Mouse (Mus musculus) lung, embryonic 14.5 days (tissue): ENCODE data around the gene Fbxo11. TPM values are rescaled to one million over a fixed set of nuclear protein-coding genes. Genes with fewer than 3 reads are reported as not detected.
"Not testable (repeated sequence)": the region's sequence is repeated elsewhere in the genome, so short reads cannot be mapped to it uniquely, and the experiment has no call there.

Experiments used
- ATAC-seq: fragments of 200-750 bp; cut with Nextera tagmentation; 2 replicates; pipeline ENCODE4 v1.8.0; 2017; ENCODE audit warnings: mild to moderate bottlenecking, moderate TSS enrichment, moderate library complexity; ENCODE audit not compliant: insufficient read depth
- DNase-seq: peaks from one replicate; pipeline ENCODE4 v3.0.0-alpha.2; 2015
- H3K27ac ChIP-seq: fragments of 300-500 bp; sonication (generic); 2 replicates; pipeline ENCODE4 v1.5.1; 2014; ENCODE audit warnings: low read depth, mild to moderate bottlenecking, moderate library complexity
- H3K27me3 ChIP-seq: fragments of 300-500 bp; sonication (generic); 2 replicates; pipeline ENCODE4 v1.6.1; 2014; ENCODE audit warnings: low read length, control low read depth; ENCODE audit not compliant: insufficient read depth
- H3K36me3 ChIP-seq: fragments of 300-500 bp; sonication (generic); 2 replicates; pipeline ENCODE4 v1.6.1; 2014; ENCODE audit warnings: control low read depth; ENCODE audit not compliant: insufficient read depth
- H3K4me1 ChIP-seq: fragments of 300-500 bp; sonication (generic); 2 replicates; pipeline ENCODE4 v1.6.1; 2014; ENCODE audit warnings: antibody characterized with exemption, control low read depth; ENCODE audit not compliant: insufficient read depth
- H3K4me2 ChIP-seq: fragments of 300-500 bp; sonication (generic); 2 replicates; pipeline ENCODE4 v1.6.1; 2014; ENCODE audit warnings: mild to moderate bottlenecking
- H3K4me3 ChIP-seq: fragments of 300-500 bp; sonication (generic); 2 replicates; pipeline ENCODE4 v1.5.1; 2014; ENCODE audit warnings: low read depth, low read length
- H3K9ac ChIP-seq: fragments of 300-500 bp; sonication (generic); 2 replicates; pipeline ENCODE4 v1.6.1; 2014
- H3K9me3 ChIP-seq: fragments of 300-500 bp; sonication (generic); 2 replicates; pipeline ENCODE4 v1.6.1; 2016; ENCODE audit warnings: low read depth, low read length, control low read depth
- CTCF ChIP-seq: IDR thresholded peaks from 2 replicates; pipeline ENCODE4 v1.5.1; 2016; ENCODE audit warnings: antibody characterized with exemption, low read depth
- WGBS: fragments of 180-500 bp; shearing (Covaris S2); extraction: QIAGEN DNeasy Blood & Tissue Kit; methylation state at CpG from one replicate; pipeline ENCODE4 v1.1.7; 2014; 5-methylcytosine and 5-hydroxymethylcytosine counted together
- polyA plus RNA-seq: library from polyadenylated mRNA; unstranded; fragments of >200 nt; fragmentation: Nextera tagmentation; extraction: Ambion mirVana; gene quantifications from 2 replicates; pipeline ENCODE4 v1.2.1, GENCODE M21; 2014

Gene Fbxo11
- polyA plus RNA-seq, 1 experiment from 2014 or later, result 27.1 TPM

GRCm38 (mm10) chr17:87958283-87958682 lies 106.8 kb downstream of the Fbxo11 start:
- no peaks in the 10 kb centered on the region for H3K36me3 ChIP-seq
- H3K9ac ChIP-seq, result no peak overlapping the region
- no peaks in the 10 kb centered on the region for H3K27me3 ChIP-seq
- no peak for ATAC-seq
- peak; percentile 21 for DNase-seq
- no peaks in the 10 kb centered on the region for H3K4me1 ChIP-seq
- 0 out of 2 replicates have a peak, but pooled peaks have one; percentile 28 for TF ChIP-seq CTCF
- no peak overlapping the region for H3K4me3 ChIP-seq
- no peak overlapping the region for H3K4me2 ChIP-seq
- no peak overlapping the region for H3K27ac ChIP-seq
- WGBS, result 64% methylated on average over 8 of the region's 8 CpGs
- H3K9me3 ChIP-seq, result no peaks in the 10 kb centered on the region

DNA sequence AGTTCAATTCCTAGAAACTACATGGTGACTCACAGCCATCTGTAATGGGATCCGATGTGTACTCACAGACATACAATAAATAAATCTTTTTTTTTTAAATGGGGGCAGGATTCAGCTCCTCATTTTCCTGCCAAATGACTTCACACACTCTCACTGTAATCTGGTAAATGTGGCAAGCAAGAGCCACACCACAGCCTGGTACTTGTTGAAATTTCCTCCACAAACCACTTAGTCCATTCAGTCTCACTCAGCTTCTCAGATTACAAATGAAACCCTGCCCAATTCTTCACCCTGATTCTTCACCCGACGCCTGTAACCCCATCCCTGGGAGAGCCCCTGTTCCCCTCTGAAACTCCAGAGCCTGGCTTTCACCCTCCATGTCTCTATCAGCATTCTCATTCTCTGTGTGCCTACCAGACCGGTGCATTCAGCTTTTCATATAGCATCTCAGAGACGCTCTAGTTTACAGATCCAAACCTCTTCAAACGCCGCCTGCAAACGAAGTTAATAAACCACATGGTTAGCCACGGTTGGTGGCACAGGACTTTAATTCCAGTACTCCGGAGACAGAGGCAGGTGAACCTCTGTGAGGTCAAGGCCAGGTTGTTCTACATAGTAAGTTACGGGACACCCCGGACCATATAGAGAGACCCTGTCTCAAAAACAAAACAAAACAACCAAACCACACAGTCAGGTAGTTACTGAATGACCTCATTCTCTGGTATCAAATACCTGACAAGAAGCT lies 107.8 kb downstream of the Fbxo11 start:
- TF ChIP-seq CTCF, result no peak
- Histone ChIP-seq H3K27me3 (no peaks in the 10 kb centered on the region), H3K4me1 (no peaks in the 10 kb centered on the region), H3K4me2 (no peak overlapping the region), H3K36me3 (no peaks in the 10 kb centered on the region), H3K27ac (no peak overlapping the region), H3K9ac (no peak overlapping the region), H3K9me3 (no peaks in the 10 kb centered on the region), H3K4me3 (no peak overlapping the region)
- no peak for DNase-seq
- WGBS, result 67% methylated on average over 12 of the region's 12 CpGs
- no peak for ATAC-seq

DNA sequence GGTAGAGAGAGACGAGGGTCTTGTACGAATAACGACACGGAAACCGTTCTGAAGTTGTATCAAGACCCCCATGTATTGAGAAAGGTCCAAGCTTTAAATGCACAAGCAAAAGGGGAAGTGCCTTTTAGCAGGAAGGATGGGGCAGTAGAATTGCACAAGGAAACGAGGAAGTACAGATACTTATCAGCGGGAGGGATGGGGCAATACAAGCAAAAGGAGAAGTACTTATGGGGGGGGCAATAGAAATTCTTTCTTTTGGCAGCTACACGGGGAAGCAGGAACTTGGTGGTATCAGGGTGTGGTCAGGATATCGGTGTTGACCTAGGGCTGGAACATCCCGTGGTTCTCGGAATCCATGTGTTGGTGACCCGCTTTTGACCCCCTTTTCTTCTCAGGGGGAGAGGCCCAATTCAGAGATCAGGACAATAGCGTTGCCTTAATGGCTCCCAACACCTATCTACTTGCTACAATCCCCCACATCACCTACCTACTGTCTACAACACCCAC lies 110.4 kb downstream of the Fbxo11 start:
- H3K4me2 ChIP-seq, H3K4me3 ChIP-seq, H3K9me3 ChIP-seq, H3K27me3 ChIP-seq, H3K9ac ChIP-seq, H3K36me3 ChIP-seq, H3K27ac ChIP-seq, ATAC-seq, H3K4me1 ChIP-seq, DNase-seq: not testable (repeated sequence)
- 89% methylated on average over 13 of the region's 13 CpGs for WGBS

GRCm38 (mm10) chr17:87948965-87949584 lies 116.0 kb downstream of the Fbxo11 start:
- Histone ChIP-seq H3K4me3 (no peak overlapping the region), H3K27ac (no peak overlapping the region), H3K27me3 (no peaks in the 10 kb centered on the region), H3K4me1 (no peaks in the 10 kb centered on the region), H3K36me3 (no peaks in the 10 kb centered on the region), H3K9me3 (no peaks in the 10 kb centered on the region), H3K4me2 (no peak overlapping the region), H3K9ac (no peak overlapping the region)
- peak; percentile 87 for DNase-seq
- peak; percentile 52; the same call in 1 of the 2 replicates for ATAC-seq
- TF ChIP-seq CTCF, result peak; percentile 99
- 41% methylated on average over 16 of the region's 16 CpGs for WGBS

Other genes starting within 250 kb of the Fbxo11 start
- not detected in 2 replicates for gene Rpl36-ps4, start 144.3 kb downstream of the Fbxo11 start, polyA plus RNA-seq
- gene Msh6, start 90.2 kb downstream of the Fbxo11 start, polyA plus RNA-seq, result 62.3 and 69.8 TPM in 2 replicates